Mouse (Mus musculus) midbrain, embryonic 11.5 days (tissue): ENCODE data around the gene Usp54. TPM values are rescaled to one million over a fixed set of nuclear protein-coding genes. Genes with fewer than 3 reads are reported as not detected.

ENCODE experiments used
- ATAC-seq: fragments of 200-750 bp; cut with Nextera tagmentation; 2 replicates; pipeline ENCODE4 v1.8.0; 2017; ENCODE audit warnings: moderate TSS enrichment, moderate library complexity; ENCODE audit not compliant: low FRiP score
- DNase-seq: peaks from one replicate; pipeline ENCODE4 v3.0.0; 2015; ENCODE audit warnings: low spot score; ENCODE audit errors: missing footprints
- H3K27ac ChIP-seq: fragments of 300-500 bp; sonication (generic); 2 replicates; pipeline ENCODE4 v1.5.1; 2014; ENCODE audit warnings: low read depth, low read length
- H3K27me3 ChIP-seq: fragments of 300-500 bp; sonication (generic); 2 replicates; pipeline ENCODE4 v1.6.1; 2014; ENCODE audit warnings: mild to moderate bottlenecking, low read length, moderate library complexity, mixed read lengths; ENCODE audit not compliant: control insufficient read depth, insufficient read depth
- H3K36me3 ChIP-seq: fragments of 300-500 bp; sonication (generic); 2 replicates; pipeline ENCODE4 v1.6.1; 2014; ENCODE audit warnings: mild to moderate bottlenecking, low read length, moderate library complexity, mixed read lengths; ENCODE audit not compliant: control insufficient read depth, insufficient read depth
- H3K4me1 ChIP-seq: fragments of 300-500 bp; sonication (generic); 2 replicates; pipeline ENCODE4 v1.6.1; 2014; ENCODE audit warnings: low read length; ENCODE audit not compliant: control insufficient read depth, insufficient read depth
- H3K4me2 ChIP-seq: fragments of 300-500 bp; sonication (generic); 2 replicates; pipeline ENCODE4 v1.6.1; 2014; ENCODE audit warnings: mild to moderate bottlenecking, moderate library complexity
- H3K4me3 ChIP-seq: fragments of 300-500 bp; sonication (generic); 2 replicates; pipeline ENCODE4 v1.5.1; 2014; ENCODE audit warnings: low read depth, low read length
- H3K9ac ChIP-seq: fragments of 300-500 bp; sonication (generic); 2 replicates; pipeline ENCODE4 v1.6.1; 2014; ENCODE audit warnings: low read length
- H3K9me3 ChIP-seq: fragments of 300-500 bp; sonication (generic); 2 replicates; pipeline ENCODE4 v1.6.1; 2016; ENCODE audit warnings: low read length; ENCODE audit not compliant: control insufficient read depth
- WGBS: fragments of 180-500 bp; shearing (Covaris S2); extraction: QIAGEN DNeasy Blood & Tissue Kit; methylation state at CpG from one replicate; pipeline ENCODE4 v1.1.7; 2014; 5-methylcytosine and 5-hydroxymethylcytosine counted together
- polyA plus RNA-seq: library from polyadenylated mRNA; unstranded; fragments of >200 nt; fragmentation: Nextera tagmentation; extraction: Ambion mirVana; gene quantifications from 2 replicates; pipeline ENCODE4 v1.2.1, GENCODE M21; 2014

Gene Usp54
- polyA plus RNA-seq, 1 experiment from 2014 or later = 14.3 TPM

- H3K36me3 ChIP-seq = no peaks in the 10 kb centered on the region
- no peak within 1 kb of the TSS for H3K27ac ChIP-seq
- H3K4me1 ChIP-seq = no peaks in the 10 kb centered on the region
- no peak within 1 kb of the TSS for H3K4me3 ChIP-seq
- no peak for ATAC-seq
- 77% methylated on average over 8 of the region's 8 CpGs for WGBS
- H3K4me2 ChIP-seq = no peak within 1 kb of the TSS
- no peaks in the 10 kb centered on the region for H3K27me3 ChIP-seq
- DNase-seq = no peak
- H3K9ac ChIP-seq = no peak within 1 kb of the TSS
- H3K9me3 ChIP-seq = no peaks in the 10 kb centered on the region
Observed at GRCm38 (mm10) chr14:20668154-20668810, 27.4 kb upstream of the Usp54 start, which contains the start of gene Synpo2l. Gene Synpo2l (minus strand): TSS chr14:20668354.

GRCm38 (mm10) chr14:20667469-20667868, 26.6 kb upstream of the Usp54 start:
- H3K27ac ChIP-seq = no peak overlapping the region
- no peak overlapping the region for H3K4me3 ChIP-seq
- no peak overlapping the region for H3K4me2 ChIP-seq
- H3K9me3 ChIP-seq = no peaks in the 10 kb centered on the region
- no peak for DNase-seq
- H3K9ac ChIP-seq = no peak overlapping the region
- H3K4me1 ChIP-seq = no peaks in the 10 kb centered on the region
- ATAC-seq = no peak
- no peaks in the 10 kb centered on the region for H3K27me3 ChIP-seq
- WGBS = 67% methylated on average over 1 of the region's 1 CpGs
- no peaks in the 10 kb centered on the region for H3K36me3 ChIP-seq

- Histone ChIP-seq H3K9ac (no peak overlapping the region), H3K4me3 (no peak overlapping the region), H3K4me2 (no peak overlapping the region), H3K27ac (no peak overlapping the region), H3K27me3 (peaks cover 6% of the 10 kb centered on the region; the same call in 1 of the 2 replicates), H3K36me3 (no peaks in the 10 kb centered on the region), H3K9me3 (no peaks in the 10 kb centered on the region), H3K4me1 (peaks cover 9% of the 10 kb centered on the region; the same call in 1 of the 2 replicates)
- 63% methylated on average over 3 of the region's 3 CpGs for WGBS
- DNase-seq (no peak), ATAC-seq (no peak)
Observed at GRCm38 (mm10) chr14:20664436-20664835, 23.6 kb upstream of the Usp54 start.

GRCm38 (mm10) chr14:20663601-20664000, 22.7 kb upstream of the Usp54 start:
- peaks cover 9% of the 10 kb centered on the region; the same call in 1 of the 2 replicates for H3K4me1 ChIP-seq
- no peaks in the 10 kb centered on the region for H3K36me3 ChIP-seq
- H3K4me3 ChIP-seq = no peak overlapping the region
- WGBS = 57% methylated on average over 2 of the region's 2 CpGs
- no peak for DNase-seq
- no peak overlapping the region for H3K4me2 ChIP-seq
- H3K27me3 ChIP-seq = peaks cover 6% of the 10 kb centered on the region; the same call in 1 of the 2 replicates
- H3K9me3 ChIP-seq = no peaks in the 10 kb centered on the region
- ATAC-seq = no peak
- H3K27ac ChIP-seq = no peak overlapping the region
- no peak overlapping the region for H3K9ac ChIP-seq

GRCm38 (mm10) chr14:20662740-20663139, 21.9 kb upstream of the Usp54 start:
- Histone ChIP-seq H3K4me3 (no peak overlapping the region), H3K4me2 (no peak overlapping the region), H3K9me3 (no peaks in the 10 kb centered on the region), H3K9ac (no peak overlapping the region), H3K27me3 (peaks cover 6% of the 10 kb centered on the region; the same call in 1 of the 2 replicates), H3K36me3 (no peaks in the 10 kb centered on the region), H3K4me1 (peaks cover 9% of the 10 kb centered on the region; the same call in 1 of the 2 replicates), H3K27ac (no peak overlapping the region)
- no peak for ATAC-seq
- 89% methylated on average over 3 of the region's 3 CpGs for WGBS
- DNase-seq = no peak

- Histone ChIP-seq H3K36me3 (no peaks in the 10 kb centered on the region), H3K4me2 (peak overlapping the region; percentile 94), H3K4me3 (peak overlapping the region; percentile 56), H3K9ac (peak overlapping the region; percentile 77), H3K27me3 (peaks cover 6% of the 10 kb centered on the region; the same call in 1 of the 2 replicates), H3K27ac (no peak overlapping the region), H3K4me1 (peaks cover 9% of the 10 kb centered on the region; the same call in 1 of the 2 replicates), H3K9me3 (no peaks in the 10 kb centered on the region)
- peak; percentile 57 for ATAC-seq
- peak; percentile 89 for DNase-seq
- 7% methylated on average over 19 of the region's 19 CpGs for WGBS
Observed at GRCm38 (mm10) chr14:20661661-20662331, 20.9 kb upstream of the Usp54 start.

- Histone ChIP-seq H3K36me3 (no peaks in the 10 kb centered on the region), H3K4me1 (peaks cover 9% of the 10 kb centered on the region; the same call in 1 of the 2 replicates), H3K4me2 (peak overlapping the region; percentile 94), H3K4me3 (peak overlapping the region; percentile 56), H3K9ac (peak overlapping the region; percentile 77), H3K9me3 (no peaks in the 10 kb centered on the region), H3K27ac (0 out of 2 replicates have a peak overlapping the region, but pooled peaks have one; percentile 25), H3K27me3 (peaks cover 6% of the 10 kb centered on the region; the same call in 1 of the 2 replicates)
- under 1% methylated on average over 52 of the region's 52 CpGs for WGBS
- DNase-seq (peak; percentile 97), ATAC-seq (peak; percentile 87)
Observed at GRCm38 (mm10) chr14:20660827-20661660, 20.2 kb upstream of the Usp54 start.

GRCm38 (mm10) chr14:20659687-20660086, 18.8 kb upstream of the Usp54 start:
- H3K36me3 ChIP-seq = no peaks in the 10 kb centered on the region
- no peaks in the 10 kb centered on the region for H3K9me3 ChIP-seq
- WGBS = 94% methylated on average over 7 of the region's 7 CpGs

More at GRCm38 (mm10) chr14:20659687-20660086, 18.8 kb upstream of the Usp54 start:
- Histone ChIP-seq H3K9ac (no peak overlapping the region), H3K27ac (no peak overlapping the region), H3K27me3 (peaks cover 6% of the 10 kb centered on the region; the same call in 1 of the 2 replicates), H3K4me1 (peaks cover 9% of the 10 kb centered on the region; the same call in 1 of the 2 replicates), H3K4me3 (no peak overlapping the region), H3K4me2 (no peak overlapping the region)
- DNase-seq = no peak
- no peak for ATAC-seq
